Comparison of ENCODE assay signal across 8 mouse cellular contexts in the genomic region with DNA sequence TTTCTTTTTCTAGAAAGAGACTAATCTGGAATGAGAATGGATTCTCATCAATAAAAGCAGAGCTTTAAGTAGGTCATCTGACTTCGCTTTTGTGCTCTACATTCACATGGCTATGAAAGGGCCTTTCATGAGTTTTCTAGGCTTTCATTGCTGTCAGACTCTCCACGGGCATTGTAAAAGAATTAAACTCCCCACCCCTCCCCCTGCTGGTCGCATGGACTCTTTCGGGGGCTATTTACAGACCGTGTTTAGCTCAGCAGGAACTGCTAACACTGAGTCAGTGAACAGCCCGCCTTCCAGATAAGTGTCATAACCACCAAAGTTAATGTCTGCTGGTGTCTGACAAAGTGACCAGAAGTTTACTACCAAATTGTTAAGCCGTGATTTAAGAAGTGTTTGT. TPM values are rescaled to one million over a fixed set of nuclear protein-coding genes. Genes with fewer than 3 reads are reported as not detected.
DNase-seq lines count a peak whose midpoint lies in the region; ATAC-seq and TF ChIP-seq lines count a peak whose summit lies in the region.

No protein-coding gene starts in this region.

- H3K4me2 ChIP-seq in intestine, postnatal 0 days (replicated peaks; ENCODE audit: low read depth): no peak overlapping the region

- H3K9me3 ChIP-seq in intestine, postnatal 0 days (ENCODE audit: control insufficient read depth): no peaks in the 10 kb centered on the region

- no peak for ATAC-seq in intestine, postnatal 0 days
- no peak for ATAC-seq in inflammation-experienced regulatory T-cells, adult 6 months

- H3K4me3 ChIP-seq in intestine, postnatal 0 days (ENCODE audit: low read depth, low read length): no peak overlapping the region

- 31% methylated on average over 7 of the region's 7 CpGs for WGBS in intestine, postnatal 0 days

- intact Hi-C loops in gastrocnemius, postnatal 36 days (cut with DNase I): no loop called here

- no peak overlapping the region for H3K9ac ChIP-seq in intestine, postnatal 0 days (ENCODE audit: low read depth, low read length)

- TF ChIP-seq CTCF in intestine, postnatal 0 days (IDR thresholded peaks at IDR 0.05; ENCODE audit: low read depth): peak; percentile 26; the same call in 1 of the 2 replicates

- H3K36me3 ChIP-seq in intestine, postnatal 0 days (ENCODE audit: control insufficient read depth, insufficient read depth): no peaks in the 10 kb centered on the region

- no peak overlapping the region for H3K27ac ChIP-seq in intestine, postnatal 0 days (ENCODE audit: low read depth, low read length)

- H3K27me3 ChIP-seq in intestine, postnatal 0 days (replicated peaks; ENCODE audit: control insufficient read depth, insufficient read depth, low read length): no peaks in the 10 kb centered on the region

- no peaks in the 10 kb centered on the region for H3K4me1 ChIP-seq in intestine, postnatal 0 days (replicated peaks; ENCODE audit: control insufficient read depth, insufficient read depth, low read length)

- peak; percentile 32 to 46 for DNase-seq in kidney, postnatal 4 days
- DNase-seq in kidney, adult 9 months: no peak
- peak; percentile 39 for DNase-seq in embryo, embryonic 11.5 days (ENCODE audit: low read depth, low spot score)
- peak; percentile 19 to 20 for DNase-seq in gastrocnemius, postnatal 36 days
- DNase-seq in lung, postnatal 14 days: peak; percentile 30
- peak; percentile 63 to 64 for DNase-seq in right cerebral cortex, adult 2 months (ENCODE audit: low spot score in 2 of 2)

RNA-seq across cellular contexts. Expression of a gene that starts 41.5 kb away (rescaled TPM):
- 10 to 100 TPM; 15.5 to 20.6 TPM for total RNA-seq in gastrocnemius, postnatal 36 days (2021)
- 27.4 and 28.2 TPM in 2 replicates for polyA plus RNA-seq in intestine, postnatal 0 days (2015; fragmentation: Nextera tagmentation; extraction: Ambion mirVana)
- polyA plus RNA-seq in inflammation-experienced regulatory T-cells, adult 6 months (2017; shearing (Covaris generic)): 10 to 100 TPM; 66.1 to 70.0 (median 69.6) TPM
